Mouse (Mus musculus) forebrain, embryonic 13.5 days (tissue): ENCODE results near the gene Akt3. TPM values are rescaled to one million over a fixed set of nuclear protein-coding genes. Genes with fewer than 3 reads are reported as not detected.
A peak's percentile ranks its signal among the peaks of the same experiment; 100 is the strongest.

Experiments used
- ATAC-seq: fragments of 200-750 bp; cut with Nextera tagmentation; 2 replicates; pipeline ENCODE4 v1.8.0; 2017
- H3K27ac ChIP-seq: fragments of 300-500 bp; sonication (generic); 2 replicates; pipeline ENCODE4 v1.5.1; 2015; ENCODE audit warnings: inconsistent platforms, mild to moderate bottlenecking, moderate library complexity
- H3K27me3 ChIP-seq: fragments of 300-500 bp; sonication (generic); 2 replicates; pipeline ENCODE4 v1.6.1; 2015; ENCODE audit warnings: mild to moderate bottlenecking, inconsistent platforms
- H3K36me3 ChIP-seq: fragments of 300-500 bp; sonication (generic); 2 replicates; pipeline ENCODE4 v1.6.1; 2015; ENCODE audit warnings: mild to moderate bottlenecking, inconsistent platforms; ENCODE audit not compliant: poor library complexity, severe bottlenecking
- H3K4me1 ChIP-seq: fragments of 300-500 bp; sonication (generic); 2 replicates; pipeline ENCODE4 v1.6.1; 2015; ENCODE audit warnings: inconsistent platforms
- H3K4me2 ChIP-seq: fragments of 300-500 bp; sonication (generic); 2 replicates; pipeline ENCODE4 v1.6.1; 2015; ENCODE audit warnings: inconsistent platforms, mild to moderate bottlenecking, moderate library complexity
- H3K4me3 ChIP-seq: fragments of 300-500 bp; sonication (generic); 2 replicates; pipeline ENCODE4 v1.5.1; 2015; ENCODE audit warnings: mild to moderate bottlenecking, inconsistent platforms
- H3K9ac ChIP-seq: fragments of 300-500 bp; sonication (generic); 2 replicates; pipeline ENCODE4 v1.6.1; 2015; ENCODE audit warnings: mild to moderate bottlenecking, inconsistent platforms
- H3K9me3 ChIP-seq: fragments of 300-500 bp; sonication (generic); replicated peaks from 2 replicates; pipeline ENCODE4 v1.6.1; 2016; ENCODE audit warnings: inconsistent platforms
- WGBS: fragments of 180-500 bp; shearing (Covaris S2); methylation state at CpG from one replicate; pipeline ENCODE4 v1.1.7; 2015; 5-methylcytosine and 5-hydroxymethylcytosine counted together
- polyA plus RNA-seq: library from polyadenylated mRNA; unstranded; fragments of >200 nt; fragmentation: Nextera tagmentation; extraction: Ambion mirVana; gene quantifications from 2 replicates; pipeline ENCODE4 v1.2.1, GENCODE M21; 2015

Akt3 gene
- polyA plus RNA-seq, 1 experiment from 2014 or later: 24.8 TPM

- Histone ChIP-seq H3K4me2 (no peak overlapping the region), H3K9ac (no peak overlapping the region), H3K27ac (no peak overlapping the region), H3K4me1 (peaks cover 18% of the 10 kb centered on the region), H3K4me3 (no peak overlapping the region), H3K27me3 (no peaks in the 10 kb centered on the region), H3K9me3 (no peaks in the 10 kb centered on the region), H3K36me3 (no peaks in the 10 kb centered on the region)
- no peak for ATAC-seq
- WGBS: 92% methylated on average over 6 of the region's 6 CpGs
Observed at GRCm38 (mm10) chr1:176973356-176974088, 284.5 kb downstream of the Akt3 start.

- 88% methylated on average over 4 of the region's 4 CpGs for WGBS
- H3K4me1 ChIP-seq: peaks cover 18% of the 10 kb centered on the region
- H3K27ac ChIP-seq: peak overlapping the region; percentile 49
- H3K9me3 ChIP-seq: no peaks in the 10 kb centered on the region
- H3K4me2 ChIP-seq: no peak overlapping the region
- no peaks in the 10 kb centered on the region for H3K36me3 ChIP-seq
- no peak overlapping the region for H3K9ac ChIP-seq
- H3K27me3 ChIP-seq: no peaks in the 10 kb centered on the region
- H3K4me3 ChIP-seq: no peak overlapping the region
- no peak for ATAC-seq
Observed at GRCm38 (mm10) chr1:176971479-176971797, 286.6 kb downstream of the Akt3 start.

- no peak overlapping the region for H3K4me3 ChIP-seq
- 49% methylated on average over 16 of the region's 16 CpGs for WGBS
- no peak overlapping the region for H3K9ac ChIP-seq
- ATAC-seq: peak; percentile 67
- peak overlapping the region; percentile 49 for H3K27ac ChIP-seq
- no peak overlapping the region for H3K4me2 ChIP-seq
- H3K36me3 ChIP-seq: no peaks in the 10 kb centered on the region
- peaks cover 18% of the 10 kb centered on the region for H3K4me1 ChIP-seq
- no peaks in the 10 kb centered on the region for H3K27me3 ChIP-seq
- no peaks in the 10 kb centered on the region for H3K9me3 ChIP-seq
Observed at GRCm38 (mm10) chr1:176970635-176971478, 287.1 kb downstream of the Akt3 start.

Other genes starting within 250 kb of the Akt3 start
- gene Zbtb18, start 184.1 kb upstream of the Akt3 start, polyA plus RNA-seq: 59.8 and 88.1 TPM in 2 replicates